Mouse (Mus musculus): ENCODE results near the gene Olfr452.

Gene Olfr452

DNA sequence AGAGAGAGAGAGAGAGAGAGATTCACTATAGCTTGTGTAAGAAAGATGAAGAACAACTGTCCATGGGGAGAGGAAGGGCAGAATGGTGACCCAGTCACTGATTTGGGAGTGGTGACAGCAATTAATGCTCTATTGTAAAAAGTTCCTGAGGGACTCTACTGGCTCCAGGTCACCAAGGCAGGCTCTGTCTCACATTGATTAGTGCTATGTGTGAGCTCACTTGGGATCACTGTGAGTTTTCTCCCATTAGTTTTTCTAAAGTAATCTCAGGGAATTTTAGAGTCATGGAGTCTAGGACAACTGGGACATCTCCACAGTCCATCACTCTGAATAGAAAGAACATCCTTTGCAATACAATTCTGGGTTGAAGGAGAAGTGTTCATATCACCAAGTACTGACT lies at the start of gene Olfr452:
Gene Olfr452, plus strand, starts transcription at position 301 of the 400 bp plus-strand sequence.
- DNase-seq: no peak

DNA sequence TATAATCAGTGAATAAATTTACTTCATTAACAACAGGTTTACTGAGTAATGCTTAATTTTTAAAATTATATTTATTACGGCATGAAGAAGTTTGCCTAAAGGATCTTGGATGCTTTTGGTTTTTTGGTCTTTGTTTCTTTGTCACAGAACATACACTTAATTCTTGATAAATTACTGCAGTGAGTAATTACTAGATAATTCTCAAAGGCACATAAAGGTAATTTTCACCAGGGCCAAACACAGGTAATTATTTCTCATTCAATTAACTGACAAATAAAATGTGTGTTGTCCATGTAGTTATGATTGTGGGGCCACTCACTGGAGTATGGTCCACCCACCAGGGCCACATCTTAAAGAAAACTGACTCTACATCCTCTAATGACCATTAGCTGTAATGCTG lies 45.8 kb upstream of the Olfr452 start, which contains the start of gene Olfr453:
Gene Olfr453, plus strand, starts transcription at position 301 of the 400 bp plus-strand sequence.
- no peak for DNase-seq

DNA sequence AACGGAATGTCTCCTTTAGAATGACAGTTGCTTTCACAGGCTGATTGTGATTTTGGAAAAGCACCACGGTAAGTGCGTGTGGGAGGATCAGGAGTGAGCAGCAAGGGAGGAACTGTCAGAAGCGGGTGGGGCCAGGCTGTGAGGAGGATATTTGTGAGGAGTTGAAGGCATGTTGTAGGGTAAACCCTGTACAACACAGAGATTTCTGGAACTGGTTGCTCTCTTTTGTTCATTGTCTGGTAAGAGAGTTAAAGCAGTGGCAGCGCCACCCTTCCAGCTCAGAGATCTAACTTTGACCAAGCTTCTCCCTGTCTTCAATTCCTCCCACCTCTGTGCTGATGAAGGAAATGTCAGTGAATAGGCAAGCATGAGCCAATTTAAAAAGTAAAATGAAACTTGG lies 42.6 kb upstream of the Olfr452 start:
- DNase-seq: no peak

DNA sequence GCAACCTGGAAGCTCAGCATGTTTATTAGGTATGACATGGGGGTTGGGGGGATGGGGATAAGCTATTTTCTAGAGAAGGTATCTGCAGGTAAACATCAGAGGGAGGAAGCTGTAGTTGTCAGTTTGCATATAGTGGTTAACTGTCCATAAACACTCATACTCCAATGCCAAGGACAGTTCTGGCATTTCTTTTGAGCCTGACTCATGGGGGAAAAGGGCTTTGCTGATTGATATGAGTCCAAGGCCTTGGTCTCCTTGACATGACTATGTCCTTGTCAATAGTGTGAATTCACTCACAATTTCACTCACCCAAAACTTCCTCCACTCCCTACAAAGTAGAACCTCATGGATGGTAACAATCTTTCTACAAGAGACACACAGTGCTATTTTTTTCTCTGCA lies 37.0 kb upstream of the Olfr452 start:
- DNase-seq: no peak

GRCm38 (mm10) chr6:42756104-42756503 lies 28.8 kb upstream of the Olfr452 start, which contains the start of gene Olfr38:
Olfr38 (plus strand) TSS chr6:42756404.
- no peak for DNase-seq

- DNase-seq: no peak
These were observed 7.8 kb upstream of the Olfr452 start for GRCm38 (mm10) chr6:42777066-42777465.

GRCm38 (mm10) chr6:42790247-42790948 lies 5.5 kb downstream of the Olfr452 start:
- no peak for DNase-seq

- no peak for DNase-seq
These were observed 6.2 kb downstream of the Olfr452 start for GRCm38 (mm10) chr6:42790949-42791556.

- DNase-seq: no peak
These were observed 10.1 kb downstream of the Olfr452 start for GRCm38 (mm10) chr6:42794982-42795381.

GRCm38 (mm10) chr6:42811639-42812038 lies 26.7 kb downstream of the Olfr452 start, which contains the start of gene Olfr450:
Olfr450 (plus strand) TSS chr6:42811939.
- DNase-seq: no peak

- no peak for DNase-seq
These were observed 49.2 kb downstream of the Olfr452 start, which contains the start of gene Olfr449 for GRCm38 (mm10) chr6:42834084-42834483. Olfr449 (plus strand) TSS chr6:42834384.
